Mouse (Mus musculus): ENCODE data around the gene Ankrd33b.

GRCm38 (mm10) chr15:31243260-31243659 is 124.3 kb downstream of the Ankrd33b start:
- no peak for TF ChIP-seq GATA1 (IDR thresholded peaks at IDR 0.05; ENCODE audit: low read length)
- TF ChIP-seq TAL1 (IDR thresholded peaks at IDR 0.05; ENCODE audit: low read length) = no peak
